Mouse (Mus musculus) E14TG2a.4 (cell line): ENCODE data around the gene Cisd2.

Source experiments
- H3K27me3 ChIP-seq: 2 replicates; pipeline ENCODE4 v1.6.1; 2014; ENCODE audit warnings: low read length, control low read depth; ENCODE audit not compliant: insufficient read depth
- H3K36me3 ChIP-seq: 2 replicates; pipeline ENCODE4 v1.6.1; 2014; ENCODE audit warnings: low read length, control low read depth; ENCODE audit not compliant: insufficient read depth
- H3K4me1 ChIP-seq: replicated peaks from 2 replicates; pipeline ENCODE4 v1.6.1; 2014; ENCODE audit warnings: low read depth, low read length, control low read depth
- H3K4me3 ChIP-seq: replicated peaks from 2 replicates; pipeline ENCODE4 v1.5.1; 2014; ENCODE audit warnings: mild to moderate bottlenecking, low read length
- H3K9me3 ChIP-seq: 2 replicates; pipeline ENCODE4 v1.6.1; 2014; ENCODE audit warnings: low read length, control low read depth
- CTCF ChIP-seq: conservative IDR thresholded peaks from 2 replicates; pipeline ENCODE4 v1.5.1; 2014; ENCODE audit warnings: low read length
- NANOG ChIP-seq: IDR thresholded peaks from 2 replicates; pipeline ENCODE4 v1.6.1; 2014; ENCODE audit warnings: borderline replicate concordance, low read length, mixed read lengths
- POU5F1 ChIP-seq: IDR thresholded peaks from 2 replicates; pipeline ENCODE4 v1.6.1; 2014; ENCODE audit warnings: low read length, borderline replicate concordance

Cisd2 gene

DNA sequence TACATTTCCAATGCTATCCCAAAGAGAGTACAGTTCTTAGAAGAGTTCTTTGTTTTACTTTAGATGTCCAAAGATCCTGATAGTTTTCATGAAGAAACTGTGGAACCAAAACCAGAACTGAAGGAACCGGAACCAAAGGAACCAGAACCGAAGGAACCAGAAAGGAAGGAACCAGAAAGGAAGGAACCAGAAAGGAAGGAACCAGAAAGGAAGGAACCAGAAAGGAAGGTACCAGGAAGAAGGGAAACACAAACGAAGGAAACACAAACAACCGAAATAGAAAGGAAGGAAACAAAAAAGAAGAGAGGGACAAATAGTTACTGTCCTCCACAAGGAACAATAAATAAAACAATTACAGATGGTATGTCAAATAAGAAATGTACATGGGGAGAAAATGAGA, 66.3 kb downstream of the Cisd2 start:
- Histone ChIP-seq H3K9me3 (no peaks in the 10 kb centered on the region), H3K4me1 (peaks cover 15% of the 10 kb centered on the region; the same call in 1 of the 2 replicates), H3K36me3 (peaks cover 67% of the 10 kb centered on the region), H3K4me3 (no peak overlapping the region), H3K27me3 (no peaks in the 10 kb centered on the region)
- TF ChIP-seq POU5F1 (no peak), CTCF (no peak), NANOG (no peak)
